ENCODE assay signal across 8 mouse cellular contexts in the genomic region with DNA sequence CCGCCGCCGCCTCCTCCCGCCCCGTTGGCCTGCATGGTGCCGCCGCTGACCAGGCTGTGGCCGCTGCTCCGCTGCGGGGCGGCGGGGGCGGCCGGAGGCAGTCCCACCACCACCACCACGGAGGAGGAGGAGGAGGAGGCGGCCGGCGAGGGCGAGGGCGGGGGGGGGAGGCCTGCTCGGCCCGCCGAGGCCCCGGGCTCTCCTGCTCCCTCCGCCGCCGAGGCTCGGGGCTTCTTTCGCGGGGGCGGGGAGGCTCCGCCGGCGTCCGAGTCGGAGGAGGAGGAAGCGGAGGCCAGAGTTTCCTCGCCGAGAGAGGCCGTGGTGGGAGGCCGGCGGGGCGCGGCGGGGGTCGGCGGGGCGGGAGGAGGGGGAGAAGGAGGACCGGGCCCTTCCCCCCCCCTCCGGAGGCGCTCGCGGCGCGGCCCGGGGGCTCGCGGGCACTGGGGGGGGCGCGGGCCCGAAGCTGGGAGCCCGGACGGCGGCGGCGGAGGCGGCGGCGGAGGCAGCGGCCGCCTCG. TPM values are rescaled to one million over a fixed set of nuclear protein-coding genes. Genes with fewer than 3 reads are reported as not detected.
DNase-seq lines count a peak whose midpoint lies in the region; ATAC-seq and TF ChIP-seq lines count a peak whose summit lies in the region.

No protein-coding gene starts in this region.

- H3K4me3 ChIP-seq in heart, embryonic 11.5 days (ENCODE audit: low read depth, low read length): peak overlapping the region; percentile 91
- peak overlapping the region; percentile 68 for H3K4me3 ChIP-seq in C2C12 (ENCODE audit: insufficient read depth, poor library complexity, severe bottlenecking)
- peak overlapping the region; percentile 93 for H3K4me3 ChIP-seq in hindbrain, embryonic 11.5 days (ENCODE audit: low read depth, low read length)
- H3K4me3 ChIP-seq in liver, embryonic 16.5 days (ENCODE audit: low read depth, low read length): peak overlapping the region; percentile 98
- H3K4me3 ChIP-seq in stomach, embryonic 15.5 days (replicated peaks): peak overlapping the region; percentile 96

- no peaks in the 10 kb centered on the region for H3K27me3 ChIP-seq in heart, embryonic 11.5 days (ENCODE audit: control insufficient read depth, insufficient read depth, low read length)
- H3K27me3 ChIP-seq in C2C12 (ENCODE audit: control insufficient read depth, insufficient read depth, insufficient read length): no peaks in the 10 kb centered on the region
- H3K27me3 ChIP-seq in hindbrain, embryonic 11.5 days (ENCODE audit: control insufficient read depth, insufficient read depth, low read length): no peaks in the 10 kb centered on the region
- H3K27me3 ChIP-seq in liver, embryonic 16.5 days (ENCODE audit: control insufficient read depth, insufficient read depth, low read depth, low read length): no peaks in the 10 kb centered on the region
- H3K27me3 ChIP-seq in stomach, embryonic 15.5 days (replicated peaks): no peaks in the 10 kb centered on the region

- H3K4me2 ChIP-seq in heart, embryonic 11.5 days: peak overlapping the region; percentile 84
- H3K4me2 ChIP-seq in hindbrain, embryonic 11.5 days (replicated peaks; ENCODE audit: low read depth, low read length): peak overlapping the region; percentile 74
- peak overlapping the region; percentile 66 for H3K4me2 ChIP-seq in liver, embryonic 16.5 days (ENCODE audit: low read depth, low read length)
- peak overlapping the region; percentile 81 for H3K4me2 ChIP-seq in stomach, embryonic 15.5 days

- H3K9me3 ChIP-seq in heart, embryonic 11.5 days (replicated peaks; ENCODE audit: control insufficient read depth, low read length): no peaks in the 10 kb centered on the region
- no peaks in the 10 kb centered on the region for H3K9me3 ChIP-seq in hindbrain, embryonic 11.5 days (ENCODE audit: control insufficient read depth, low read length)
- H3K9me3 ChIP-seq in liver, embryonic 16.5 days (replicated peaks; ENCODE audit: control insufficient read depth, low read length): no peaks in the 10 kb centered on the region
- H3K9me3 ChIP-seq in stomach, embryonic 15.5 days: no peaks in the 10 kb centered on the region

- H3K79me2 ChIP-seq in C2C12 (ENCODE audit: control insufficient read depth, insufficient read depth): peaks cover 85% of the 10 kb centered on the region

- no peak for TF ChIP-seq CTCF in C2C12 (IDR thresholded peaks at IDR 0.05; ENCODE audit: control insufficient read depth, insufficient read depth, insufficient read length)
- TF ChIP-seq CTCF in brain, embryonic 14.5 days (IDR thresholded peaks at IDR 0.05; ENCODE audit: borderline replicate concordance, extremely low read depth, insufficient read depth, insufficient read length): no peak

- H3ac ChIP-seq in C2C12 (ENCODE audit: control insufficient read depth, insufficient read length, low read depth): peak overlapping the region; percentile 94

- peak overlapping the region; percentile 96 for H3K9ac ChIP-seq in heart, embryonic 11.5 days (ENCODE audit: low read depth, low read length)
- peak overlapping the region; percentile 90 for H3K9ac ChIP-seq in hindbrain, embryonic 11.5 days (ENCODE audit: low read depth, low read length)
- peak overlapping the region; percentile 100 for H3K9ac ChIP-seq in liver, embryonic 16.5 days (ENCODE audit: low read depth, low read length)
- peak overlapping the region; percentile 97 for H3K9ac ChIP-seq in stomach, embryonic 15.5 days

- peaks cover 7% of the 10 kb centered on the region for H3K4me1 ChIP-seq in heart, embryonic 11.5 days (ENCODE audit: control insufficient read depth, insufficient read depth, low read length)
- 0 out of 2 replicates have a peak, but pooled peaks cover 4% of the 10 kb centered on the region for H3K4me1 ChIP-seq in hindbrain, embryonic 11.5 days (replicated peaks; ENCODE audit: control insufficient read depth, insufficient read depth, low read length)
- peaks cover 35% of the 10 kb centered on the region for H3K4me1 ChIP-seq in liver, embryonic 16.5 days (ENCODE audit: control insufficient read depth, low read depth, low read length)
- peaks cover 16% of the 10 kb centered on the region; the same call in 1 of the 2 replicates for H3K4me1 ChIP-seq in stomach, embryonic 15.5 days

- peaks cover 45% of the 10 kb centered on the region for H3K79me3 ChIP-seq in C2C12 (ENCODE audit: low read depth)

- 0% methylated on average over 15 of the region's 72 CpGs for WGBS in heart, embryonic 11.5 days (ENCODE audit: insufficient replicate concordance)
- 0% methylated on average over 1 of the region's 72 CpGs for WGBS in hindbrain, embryonic 11.5 days
- WGBS in liver, embryonic 16.5 days (ENCODE audit: insufficient replicate concordance): 0% methylated on average over 22 of the region's 72 CpGs
- WGBS in stomach, embryonic 15.5 days: 0% methylated on average over 25 of the region's 72 CpGs

- H3K36me3 ChIP-seq in heart, embryonic 11.5 days (ENCODE audit: control insufficient read depth, insufficient read depth, low read length): 0 out of 2 replicates have a peak, but pooled peaks cover 2% of the 10 kb centered on the region
- peaks cover 38% of the 10 kb centered on the region for H3K36me3 ChIP-seq in C2C12 (ENCODE audit: control insufficient read depth, insufficient read depth)
- no peaks in the 10 kb centered on the region for H3K36me3 ChIP-seq in hindbrain, embryonic 11.5 days (ENCODE audit: control insufficient read depth, insufficient read depth, low read length)
- peaks cover 18% of the 10 kb centered on the region for H3K36me3 ChIP-seq in liver, embryonic 16.5 days (ENCODE audit: control insufficient read depth, insufficient read depth)
- H3K36me3 ChIP-seq in stomach, embryonic 15.5 days: peaks cover 5% of the 10 kb centered on the region; the same call in 1 of the 2 replicates

- TF ChIP-seq POLR2A in brain, embryonic 14.5 days (IDR thresholded peaks at IDR 0.05; ENCODE audit: borderline replicate concordance, extremely low read depth, insufficient read depth, insufficient read length, poor library complexity, severe bottlenecking): no peak

- H3K27ac ChIP-seq in heart, embryonic 11.5 days (ENCODE audit: low read depth, low read length): peak overlapping the region; percentile 96
- H3K27ac ChIP-seq in hindbrain, embryonic 11.5 days (ENCODE audit: low read depth, low read length): peak overlapping the region; percentile 90
- peak overlapping the region; percentile 99 for H3K27ac ChIP-seq in liver, embryonic 16.5 days (ENCODE audit: low read length)
- H3K27ac ChIP-seq in stomach, embryonic 15.5 days: peak overlapping the region; percentile 91

- DNase-seq in heart, adult 8-10 months (ENCODE audit: low spot score): no peak
- peak; percentile 21 for DNase-seq in brain, embryonic 14.5 days (ENCODE audit: low read depth)
- DNase-seq in hindbrain, embryonic 11.5 days (ENCODE audit: low spot score): peak; percentile 59
- no peak for DNase-seq in yolk sac, embryonic 10.5 days (ENCODE audit: low spot score)

- ATAC-seq in heart, embryonic 11.5 days (replicated peaks; ENCODE audit: insufficient number of reproducible peaks, low FRiP score, low TSS enrichment): 0 out of 2 replicates have a peak, but pooled peaks have one; percentile 15
- ATAC-seq in hindbrain, embryonic 11.5 days (ENCODE audit: low FRiP score): peak; percentile 61
- ATAC-seq in liver, embryonic 16.5 days (ENCODE audit: low read depth): peak; percentile 6
- peak; percentile 15; the same call in 1 of the 2 replicates for ATAC-seq in stomach, embryonic 15.5 days (ENCODE audit: insufficient read depth, low FRiP score, low read depth)

TF ChIP-seq in C2C12, 6 proteins besides CTCF, POLR2A, EP300 and RAD21:
- TF ChIP-seq USF1 (IDR thresholded peaks at IDR 0.05; ENCODE audit: low read depth): no peak
- no peak for TF ChIP-seq MAX (IDR thresholded peaks at IDR 0.05)
- TF ChIP-seq MYOG (IDR thresholded peaks at IDR 0.05; ENCODE audit: control insufficient read depth, extremely low read depth, insufficient read length): no peak
- TF ChIP-seq MYOD1 (IDR thresholded peaks at IDR 0.05; ENCODE audit: control insufficient read depth, insufficient read length, low read depth): no peak
- TF ChIP-seq FOSL1 (IDR thresholded peaks at IDR 0.05; ENCODE audit: insufficient read depth, low read length, poor library complexity, severe bottlenecking): no peak
- no peak for TF ChIP-seq CEBPB (IDR thresholded peaks at IDR 0.05; ENCODE audit: low read depth)

RNA-seq across cellular contexts. Expression of gene Wdr26, which starts 0.3 kb away (rescaled TPM):
- polyA plus RNA-seq in heart, embryonic 11.5 days (2014; fragmentation: Nextera tagmentation; extraction: Ambion mirVana): 30.9 and 37.5 TPM in 2 replicates
- 10 to 100 TPM; 87.5 to 93.5 (median 89.2) TPM for total RNA-seq in heart, adult 8-10 months (2022)
- polyA plus RNA-seq in C2C12 (2012; fragmentation: generic; extraction: Trizol): 38.4 TPM
- polyA plus RNA-seq in brain, embryonic 14.5 days (2012; rRNA removed): 56.0 and 78.1 TPM in 2 replicates
- 41.3 and 50.1 TPM in 2 replicates for polyA plus RNA-seq in hindbrain, embryonic 11.5 days (2014; fragmentation: Nextera tagmentation; extraction: Ambion mirVana)
- 42.9 and 46.1 TPM in 2 replicates for polyA plus RNA-seq in liver, embryonic 16.5 days (2015; fragmentation: Nextera tagmentation; extraction: Ambion mirVana)
- polyA plus RNA-seq in stomach, embryonic 15.5 days (2015; fragmentation: Nextera tagmentation; extraction: Ambion mirVana): 32.6 and 33.3 TPM in 2 replicates

Comparison
In these comparisons a context has a peak if more than half of its experiments do, and no peak if none do; other contexts are left out.
1. ATAC-seq: peak in every context shown above with its lines; median percentile 61 in hindbrain, embryonic 11.5 days; 15 in heart, embryonic 11.5 days; 15 in stomach, embryonic 15.5 days; 6 in liver, embryonic 16.5 days.
2. DNase-seq: peak in brain, embryonic 14.5 days (single experiment) and hindbrain, embryonic 11.5 days (single experiment); none in heart, adult 8-10 months (single experiment) and yolk sac, embryonic 10.5 days (single experiment).
3. Peak in every context shown above with its lines, with median percentiles within 50 percentile points of each other: H3K27ac ChIP-seq, H3K4me2 ChIP-seq, H3K4me3 ChIP-seq and H3K9ac ChIP-seq.